ENCODE assay signal across 31 mouse cellular contexts in the genomic region with DNA sequence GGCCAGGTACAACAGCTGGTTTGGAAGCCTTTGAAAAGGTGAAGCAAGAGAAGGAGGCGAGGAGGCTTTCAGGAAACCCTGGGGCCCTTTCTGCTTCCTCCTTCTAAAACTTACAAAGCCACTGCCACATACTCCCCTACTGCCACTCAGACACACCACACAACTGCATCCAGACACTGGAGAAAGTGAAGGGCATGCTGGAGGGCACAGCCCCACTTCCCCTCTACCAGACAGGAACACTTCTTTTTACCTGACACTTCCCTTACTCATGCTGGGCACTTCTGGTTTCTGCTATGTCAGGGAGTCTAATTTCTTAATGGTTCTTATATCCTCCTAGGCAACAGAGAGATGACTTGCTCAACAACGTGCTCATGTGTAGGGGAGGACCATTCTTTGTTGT. TPM values are rescaled to one million over a fixed set of nuclear protein-coding genes. Genes with fewer than 3 reads are reported as not detected.
DNase-seq lines count a peak whose midpoint lies in the region; ATAC-seq and TF ChIP-seq lines count a peak whose summit lies in the region.
"Had no signal": no experiment of that assay in that cellular context is flagged by ENCODE, and none has a peak within 500 bp of the region (broad histone marks: within the 10 kb centered on the region; RNA-seq: fewer than 3 reads in every experiment).

No protein-coding gene starts in this region.

- peak overlapping the region; percentile 57; the same call in 1 of the 2 replicates for H3K27ac ChIP-seq in liver, postnatal 0 days (ENCODE audit: low read depth)
- no peak overlapping the region for H3K27ac ChIP-seq in layer of hippocampus, adult 2 months
- H3K27ac ChIP-seq in forebrain, embryonic 13.5 days, result no peak overlapping the region
- H3K27ac ChIP-seq: embryonic facial prominence, embryonic 13.5 days; forebrain, embryonic 10.5 days; gastrocnemius, adult 2 months; hindbrain, postnatal 0 days; intestine, embryonic 15.5 days; limb, embryonic 12.5 days; midbrain, embryonic 12.5 days; stomach, embryonic 15.5 days had no signal

- no peaks in the 10 kb centered on the region for H3K9me3 ChIP-seq in liver, postnatal 0 days (ENCODE audit: low read length)
- H3K9me3 ChIP-seq in forebrain, embryonic 13.5 days (replicated peaks), result no peaks in the 10 kb centered on the region
- H3K9me3 ChIP-seq: embryonic facial prominence, embryonic 13.5 days; forebrain, embryonic 10.5 days; intestine, embryonic 15.5 days; limb, embryonic 12.5 days; megakaryocyte, embryonic 14.5 days; midbrain, embryonic 12.5 days; stomach, embryonic 15.5 days had no signal

- DNase-seq in liver, postnatal 0 days, result no peak
- DNase-seq in liver, result no peak
- DNase-seq in naive thymus-derived CD4-positive, alpha-beta T cell, adult 2 months (ENCODE audit: low read depth), result peak; percentile 44
- no peak for DNase-seq in kidney, postnatal 25 days
- DNase-seq in layer of hippocampus, adult 2 months (ENCODE audit: low spot score in 2 of 2), result no peak
- DNase-seq: adrenal gland, postnatal 10 days; cerebellum, adult 11-12 months; cerebellum, adult 9-11 months; gastrocnemius, adult 2 months; heart, postnatal 14 days; kidney, adult 2 months; layer of hippocampus, adult 9-11 months; lung, adult 2 months; lung, postnatal 14 days; thymus, postnatal 36 days had no signal

- peaks cover 3% of the 10 kb centered on the region; the same call in 1 of the 2 replicates for H3K4me1 ChIP-seq in liver, postnatal 0 days (ENCODE audit: insufficient read depth)
- no peaks in the 10 kb centered on the region for H3K4me1 ChIP-seq in forebrain, embryonic 13.5 days
- H3K4me1 ChIP-seq: intestine, embryonic 15.5 days; midbrain, embryonic 12.5 days; stomach, embryonic 15.5 days had no signal

- H3K9ac ChIP-seq in liver, postnatal 0 days (replicated peaks), result no peak overlapping the region
- no peak overlapping the region for H3K9ac ChIP-seq in forebrain, embryonic 13.5 days
- H3K9ac ChIP-seq: embryonic facial prominence, embryonic 13.5 days; intestine, embryonic 15.5 days; limb, embryonic 12.5 days; midbrain, embryonic 12.5 days; stomach, embryonic 15.5 days had no signal

- TF ChIP-seq CTCF in liver, postnatal 0 days (IDR thresholded peaks at IDR 0.05; ENCODE audit: low read depth), result no peak
- TF ChIP-seq CTCF in layer of hippocampus, adult 2 months (conservative IDR thresholded peaks at IDR 0.05), result no peak

- TF ChIP-seq EP300 in liver, postnatal 0 days (IDR thresholded peaks at IDR 0.05; ENCODE audit: low read depth), result no peak

- no peaks in the 10 kb centered on the region for H3K36me3 ChIP-seq in liver, postnatal 0 days (replicated peaks; ENCODE audit: insufficient read depth, low read length)
- no peaks in the 10 kb centered on the region for H3K36me3 ChIP-seq in forebrain, embryonic 13.5 days (ENCODE audit: poor library complexity, severe bottlenecking)
- H3K36me3 ChIP-seq: embryonic facial prominence, embryonic 13.5 days; forebrain, embryonic 10.5 days; intestine, embryonic 15.5 days; limb, embryonic 12.5 days; midbrain, embryonic 12.5 days; stomach, embryonic 15.5 days had no signal

- 40% methylated on average over 2 of the region's 2 CpGs for WGBS in liver, postnatal 0 days (ENCODE audit: insufficient replicate concordance)
- 65% methylated on average over 2 of the region's 2 CpGs for WGBS in forebrain, embryonic 13.5 days

- no peak overlapping the region for H3K4me3 ChIP-seq in liver, postnatal 0 days (ENCODE audit: low read depth, low read length)
- no peak overlapping the region for H3K4me3 ChIP-seq in layer of hippocampus, adult 2 months
- no peak overlapping the region for H3K4me3 ChIP-seq in forebrain, embryonic 13.5 days
- H3K4me3 ChIP-seq: embryonic facial prominence, embryonic 13.5 days; forebrain, embryonic 10.5 days; gastrocnemius, adult 2 months; intestine, embryonic 15.5 days; limb, embryonic 12.5 days; megakaryocyte, embryonic 14.5 days; midbrain, embryonic 12.5 days; stomach, embryonic 15.5 days had no signal

- H3K27me3 ChIP-seq in liver, postnatal 0 days (ENCODE audit: insufficient read depth, low read length), result no peaks in the 10 kb centered on the region
- H3K27me3 ChIP-seq in forebrain, embryonic 13.5 days, result peaks cover 4% of the 10 kb centered on the region; the same call in 1 of the 2 replicates
- H3K27me3 ChIP-seq: CH12.LX; intestine, embryonic 15.5 days; limb, embryonic 12.5 days; megakaryocyte, embryonic 14.5 days; midbrain, embryonic 12.5 days; stomach, embryonic 15.5 days had no signal

- H3K4me2 ChIP-seq in liver, postnatal 0 days (ENCODE audit: low read depth, low read length), result no peak overlapping the region
- no peak overlapping the region for H3K4me2 ChIP-seq in forebrain, embryonic 13.5 days
- H3K4me2 ChIP-seq: embryonic facial prominence, embryonic 13.5 days; intestine, embryonic 15.5 days; limb, embryonic 12.5 days; liver, embryonic 11.5 days; midbrain, embryonic 12.5 days; stomach, embryonic 15.5 days had no signal

- ATAC-seq in liver, postnatal 0 days, result 0 out of 2 replicates have a peak, but pooled peaks have one; percentile 21
- peak; percentile 27 for ATAC-seq in CD4-positive, CD25-positive, alpha-beta regulatory T cell, adult 4 months
- peak; percentile 89 to 93 for ATAC-seq in hematopoietic stem cell, adult 5-6 weeks (replicated peaks in 1 of 2; ENCODE audit: insufficient read depth in 1 of 2, low FRiP score in 2 of 2, low TSS enrichment in 1 of 2, low read depth in 1 of 2, poor library complexity in 2 of 2, severe bottlenecking in 2 of 2)
- ATAC-seq in forebrain, embryonic 13.5 days, result no peak
- ATAC-seq: forebrain, embryonic 16.5 days; hindbrain, postnatal 0 days; intestine, embryonic 15.5 days had no signal

RNA-seq across cellular contexts. Expression of a gene that starts 19.0 kb away (rescaled TPM):
- 4.3 TPM in 2 replicates for polyA plus RNA-seq in liver, postnatal 0 days (2015; fragmentation: Nextera tagmentation; extraction: Ambion mirVana)
- polyA plus RNA-seq in CD4-positive, CD25-positive, alpha-beta regulatory T cell, adult 4 months (2017; shearing (Covaris generic)), result 10 to 100 TPM; 54.2 to 66.6 TPM
- 18.8 and 24.3 TPM in 2 replicates for total RNA-seq in hematopoietic stem cell, adult 5-6 weeks (2017)
- 1 to 10 TPM; 8.1 to 10.0 TPM for total RNA-seq in layer of hippocampus, adult 2 months (2021)
- 2.4 and 2.8 TPM in 2 replicates for polyA plus RNA-seq in forebrain, embryonic 13.5 days (2015; fragmentation: Nextera tagmentation; extraction: Ambion mirVana)

RNA-seq across cellular contexts. Expression of a gene that starts 31.6 kb away (rescaled TPM):
- 0.06 and 0.18 TPM in 2 replicates for polyA plus RNA-seq in liver, postnatal 0 days (2015; fragmentation: Nextera tagmentation; extraction: Ambion mirVana)
- polyA plus RNA-seq in CD4-positive, CD25-positive, alpha-beta regulatory T cell, adult 4 months (2017; shearing (Covaris generic)), result not detected
- not detected in 2 replicates for total RNA-seq in hematopoietic stem cell, adult 5-6 weeks (2017)
- total RNA-seq in layer of hippocampus, adult 2 months (2021), result under 1 TPM; 0.42 to 0.54 TPM
- polyA plus RNA-seq in forebrain, embryonic 13.5 days (2015; fragmentation: Nextera tagmentation; extraction: Ambion mirVana), result 0.11 and 0.27 TPM in 2 replicates
- total RNA-seq: CH12.LX; heart, postnatal 14 days; hindbrain, postnatal 0 days had no signal
- polyA plus RNA-seq: kidney, adult 2 months; large intestine, adult 2 months; small intestine, adult 2 months had no signal

Comparison
In these comparisons a context has a peak if more than half of its experiments do, and no peak if none do; other contexts are left out.
1. RNA of a gene that starts 19.0 kb away (polyA plus RNA-seq): 54.2 to 66.6 TPM in CD4-positive, CD25-positive, alpha-beta regulatory T cell, adult 4 months; 4.3 TPM in liver, postnatal 0 days and 2.4 to 2.8 TPM in forebrain, embryonic 13.5 days; every median in the first group is over 10 times any median in the second.